Mouse (Mus musculus) thymus, adult 18-20 months (tissue): ENCODE results near the gene Prtg.

ENCODE experiments used
- DNase-seq, 2 experiments: peaks; one replicate each; pipeline ENCODE4 v3.0.0; 2022; ENCODE audit warnings: mixed read lengths in 2 of 2

The Prtg gene

DNA sequence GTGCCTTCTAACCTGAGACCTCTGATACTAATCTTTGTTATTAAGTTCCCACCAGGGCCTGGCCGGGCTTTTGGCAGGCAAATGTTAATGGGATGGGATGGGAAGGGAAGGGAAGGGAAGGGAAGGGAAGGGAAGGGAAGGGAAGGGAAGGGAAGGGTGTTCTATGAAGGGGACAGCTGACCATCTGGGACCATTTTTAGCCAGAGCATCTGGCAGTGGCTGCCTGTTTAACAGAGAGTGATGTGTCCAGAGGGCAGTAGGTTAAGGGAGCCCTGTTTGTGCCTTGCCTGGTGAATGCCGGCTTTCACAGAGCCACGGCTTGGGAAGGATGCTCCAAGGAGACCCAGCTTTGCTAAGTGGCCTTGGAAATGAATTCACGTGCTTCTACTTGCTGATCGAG, 57.1 kb downstream of the Prtg start:
- no peak for DNase-seq

DNA sequence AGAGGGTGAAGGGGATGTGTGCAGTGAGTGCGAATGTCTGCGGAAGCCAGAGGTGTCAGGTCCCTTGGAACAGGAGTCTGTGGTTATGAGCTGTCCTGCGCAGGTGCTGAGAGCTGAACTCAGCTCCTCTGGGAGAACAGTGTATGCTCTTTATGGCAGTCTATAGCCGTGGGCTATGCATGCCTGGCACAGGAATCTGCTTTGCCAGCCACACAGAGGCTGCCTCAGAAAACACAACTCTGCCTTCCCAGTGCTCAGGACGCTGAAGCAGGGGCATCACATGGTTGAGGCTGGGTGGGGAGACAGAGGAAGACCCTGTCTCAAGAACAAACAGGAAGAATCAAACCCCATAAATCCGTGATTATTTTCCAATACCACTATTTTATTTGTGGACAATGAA, 60.8 kb downstream of the Prtg start:
- DNase-seq, result no peak

- no peak for DNase-seq
Measured at GRCm38 (mm10) chr9:72868774-72869173, 62.1 kb downstream of the Prtg start.

- DNase-seq, result no peak
Measured at GRCm38 (mm10) chr9:72871506-72872297, 65.0 kb downstream of the Prtg start.

DNA sequence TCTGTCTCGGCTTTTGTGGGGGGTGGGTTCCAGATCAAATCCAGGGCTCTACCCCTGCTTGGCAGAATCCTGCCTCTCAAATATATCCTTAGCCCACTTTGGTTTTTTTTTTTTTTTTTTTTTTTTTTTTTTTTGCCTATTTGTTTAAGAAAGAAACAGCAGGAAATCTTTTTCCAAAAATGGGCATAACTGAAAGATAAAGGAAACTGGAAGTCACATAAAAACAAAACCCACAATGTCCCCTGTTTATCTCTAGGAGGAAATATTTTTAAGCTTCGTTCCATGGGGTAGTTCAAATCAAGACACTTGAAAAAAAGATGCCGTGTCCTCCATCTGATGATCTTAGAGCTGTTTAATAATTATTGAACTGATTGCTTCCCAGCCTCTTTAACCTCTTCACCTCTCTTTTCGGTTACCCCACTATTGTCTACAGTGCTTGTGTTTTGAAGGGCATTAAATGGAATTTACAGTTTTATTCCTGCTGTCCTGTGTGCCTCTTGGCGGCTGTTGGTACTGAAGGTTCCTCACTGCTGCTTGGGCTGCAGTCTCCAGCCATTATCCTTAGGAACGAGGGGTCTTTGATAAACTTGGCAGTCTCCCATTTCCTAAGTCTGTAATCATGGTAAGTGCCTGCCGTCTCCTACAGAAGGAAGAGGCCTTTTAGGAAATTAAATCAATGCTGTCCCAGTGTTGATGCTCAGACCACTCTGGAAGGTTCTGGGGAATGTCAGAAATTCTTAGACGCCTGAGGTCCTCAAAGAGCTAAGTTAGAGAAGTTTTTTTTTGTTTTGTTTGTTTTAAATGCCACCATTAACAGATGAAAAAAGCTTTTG, 65.8 kb downstream of the Prtg start:
- DNase-seq, result no peak

DNA sequence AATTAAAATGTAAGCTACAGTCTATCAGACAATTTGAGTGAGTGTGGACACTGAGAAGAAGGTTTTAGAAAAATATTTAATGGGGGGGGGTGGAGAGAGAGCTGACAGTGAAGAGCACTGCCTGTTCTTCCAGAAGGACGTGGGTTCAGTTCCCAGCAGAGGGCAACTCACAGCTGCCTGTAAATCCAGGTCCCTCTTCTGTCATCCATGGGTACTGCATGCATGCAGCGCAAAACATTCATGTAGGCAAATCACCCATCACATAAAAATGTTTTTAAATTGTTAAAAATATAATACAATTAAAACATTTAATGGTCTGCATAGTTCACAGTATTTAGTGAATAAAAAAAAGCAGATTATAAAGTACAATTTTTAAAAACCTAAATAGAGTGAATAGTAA, 69.2 kb downstream of the Prtg start:
- no peak for DNase-seq

DNA sequence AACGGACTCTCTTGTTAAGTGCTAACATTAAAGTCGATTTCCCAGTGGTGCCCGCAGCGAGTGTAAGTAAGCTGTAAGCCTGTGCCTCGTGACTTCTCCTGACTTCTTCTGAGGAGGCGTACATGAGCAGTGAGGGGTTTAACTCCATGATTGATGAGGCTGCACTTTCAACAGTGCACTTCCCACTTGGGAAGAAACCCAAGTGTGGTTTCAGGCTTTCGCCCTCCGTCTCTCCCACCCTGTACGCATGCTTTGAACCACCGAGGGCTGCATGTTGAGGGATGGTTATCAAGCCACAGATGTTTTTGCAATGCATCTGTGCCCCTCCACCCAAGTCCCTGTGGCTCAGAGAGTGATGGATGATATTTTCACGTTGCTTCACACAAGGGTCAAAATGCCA, 71.2 kb downstream of the Prtg start:
- no peak for DNase-seq

GRCm38 (mm10) chr9:72878656-72879055, 72.0 kb downstream of the Prtg start:
- DNase-seq, result no peak

- no peak for DNase-seq
Measured at GRCm38 (mm10) chr9:72879601-72880000, 72.9 kb downstream of the Prtg start.

- DNase-seq, result no peak
Measured at GRCm38 (mm10) chr9:72880225-72880960, 73.7 kb downstream of the Prtg start.

DNA sequence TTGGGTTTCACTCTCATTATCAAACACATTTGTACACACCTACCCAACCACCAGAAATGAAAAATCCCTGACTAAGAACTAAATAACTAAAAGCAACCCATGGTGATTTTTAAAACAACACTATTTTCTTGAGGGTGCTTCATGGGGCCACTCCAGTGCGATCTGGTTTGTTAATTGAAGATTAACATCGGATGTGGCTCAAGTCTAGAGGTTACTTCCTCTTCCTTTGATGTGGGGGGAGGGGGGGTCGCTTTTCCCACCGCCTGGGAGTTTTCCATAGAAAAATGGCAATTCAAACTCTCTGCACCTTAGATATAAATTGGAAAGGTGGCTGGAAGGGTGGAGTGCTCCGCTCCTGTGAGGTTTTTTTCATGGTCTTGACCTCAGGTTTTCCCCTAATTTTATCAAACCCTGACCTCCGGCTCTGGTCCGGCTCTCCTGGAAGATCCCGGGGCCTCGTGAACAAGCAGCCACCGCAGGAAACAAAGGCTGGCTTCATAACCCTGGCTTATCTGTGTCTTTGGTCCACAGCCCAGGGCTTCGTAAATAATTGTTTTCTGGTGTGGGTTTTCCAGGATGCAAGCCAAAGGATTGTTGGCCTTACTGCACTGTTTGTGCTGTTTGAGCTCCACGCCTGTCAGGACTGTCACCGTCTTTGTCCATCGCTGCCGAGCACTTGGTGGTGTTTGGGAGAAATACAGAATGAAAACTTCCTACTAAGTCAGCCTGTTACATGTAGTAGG, 74.5 kb downstream of the Prtg start:
- DNase-seq, result no peak

- DNase-seq, result peak in 1 of 2 experiments; percentile 17
Measured at GRCm38 (mm10) chr9:72883940-72884339, 77.3 kb downstream of the Prtg start.

DNA sequence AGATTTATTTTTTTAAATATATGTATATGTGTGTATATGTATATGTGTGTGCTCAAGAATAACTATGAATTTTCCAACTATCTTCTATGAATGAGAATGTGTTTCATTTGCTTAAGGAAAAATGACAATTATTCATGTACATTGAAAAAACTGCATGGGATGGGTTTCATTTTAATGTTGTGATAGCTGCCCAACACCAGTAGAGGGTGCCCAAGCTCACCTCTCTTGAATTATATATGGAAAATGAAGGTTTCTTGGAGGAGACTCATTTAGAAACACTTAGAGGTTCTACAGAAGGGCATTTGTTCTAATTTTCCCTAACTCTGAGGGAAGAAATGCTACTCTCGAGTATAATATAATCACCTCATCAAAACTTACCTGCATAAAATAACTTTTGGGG, 83.1 kb downstream of the Prtg start:
- no peak for DNase-seq

DNA sequence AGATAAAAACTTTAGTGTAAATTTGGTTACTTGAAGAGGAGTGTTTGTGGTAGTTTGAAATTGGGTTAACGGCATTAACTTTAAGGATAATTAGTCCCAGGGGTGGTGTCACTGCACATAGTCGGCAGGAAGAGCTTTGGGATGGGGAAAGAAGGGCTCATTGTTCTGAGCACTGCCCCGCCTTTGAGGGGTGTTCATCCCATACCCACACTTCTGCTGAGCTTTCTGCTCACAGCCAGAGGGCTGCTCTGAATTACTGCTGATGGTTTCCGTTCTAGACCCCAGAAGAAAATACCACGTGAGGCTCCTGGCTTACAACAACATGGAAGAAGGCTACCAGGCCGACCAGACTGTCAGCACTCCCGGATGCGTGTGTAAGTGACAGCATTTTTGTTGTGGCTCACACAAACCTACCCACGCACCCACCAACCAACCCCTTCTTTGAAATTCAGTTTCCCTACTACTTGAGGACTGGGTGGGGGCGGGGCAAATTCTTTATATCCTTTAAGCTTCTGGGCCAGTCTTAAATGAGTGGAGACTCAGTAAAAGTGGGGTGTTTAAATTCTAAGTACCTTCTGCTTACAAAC, 83.9 kb downstream of the Prtg start:
- peak in 1 of 2 experiments; percentile 28 for DNase-seq

- no peak for DNase-seq
Measured at GRCm38 (mm10) chr9:72892761-72893160, 86.1 kb downstream of the Prtg start.

GRCm38 (mm10) chr9:72894796-72895352, 88.2 kb downstream of the Prtg start:
- DNase-seq, result no peak

DNA sequence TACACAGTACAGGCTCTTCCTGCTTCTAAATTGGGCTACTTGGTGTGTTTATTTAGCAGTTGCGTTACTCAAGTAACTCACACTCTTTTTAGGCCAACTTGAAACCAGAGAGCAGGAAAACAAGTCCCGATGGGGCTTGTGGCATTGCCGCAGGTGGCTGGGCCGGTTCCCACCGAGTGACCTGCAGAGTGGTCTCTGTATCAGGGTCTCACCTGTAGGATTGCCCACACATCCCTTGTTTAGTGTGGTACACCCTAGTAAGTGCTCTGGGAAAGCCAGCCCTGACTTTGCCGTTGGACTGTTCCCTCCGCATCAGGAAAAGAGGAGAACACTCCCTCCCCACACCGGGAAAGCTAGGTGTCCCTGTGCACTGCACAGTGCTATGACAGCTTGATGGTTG, 95.4 kb downstream of the Prtg start:
- no peak for DNase-seq

DNA sequence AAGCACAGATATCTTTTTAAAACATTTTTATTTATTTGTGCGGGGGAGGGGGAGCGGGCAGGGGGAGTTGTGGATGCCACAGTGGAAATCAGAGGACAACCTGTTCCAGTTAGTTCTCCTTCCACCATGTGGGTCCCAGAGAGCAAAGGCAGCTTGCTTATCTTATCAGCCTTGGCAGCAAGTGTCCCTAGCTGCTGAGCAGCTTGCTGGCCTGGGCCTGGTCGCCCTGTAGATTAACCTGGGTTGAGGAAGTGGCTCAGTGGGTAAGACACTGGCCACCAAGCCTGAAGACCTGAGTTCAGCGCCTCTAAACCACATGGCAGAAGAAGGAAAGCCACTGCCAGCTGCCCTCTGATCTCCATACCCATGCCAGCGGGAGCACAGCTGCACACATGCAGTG, 95.9 kb downstream of the Prtg start:
- DNase-seq, result no peak

DNA sequence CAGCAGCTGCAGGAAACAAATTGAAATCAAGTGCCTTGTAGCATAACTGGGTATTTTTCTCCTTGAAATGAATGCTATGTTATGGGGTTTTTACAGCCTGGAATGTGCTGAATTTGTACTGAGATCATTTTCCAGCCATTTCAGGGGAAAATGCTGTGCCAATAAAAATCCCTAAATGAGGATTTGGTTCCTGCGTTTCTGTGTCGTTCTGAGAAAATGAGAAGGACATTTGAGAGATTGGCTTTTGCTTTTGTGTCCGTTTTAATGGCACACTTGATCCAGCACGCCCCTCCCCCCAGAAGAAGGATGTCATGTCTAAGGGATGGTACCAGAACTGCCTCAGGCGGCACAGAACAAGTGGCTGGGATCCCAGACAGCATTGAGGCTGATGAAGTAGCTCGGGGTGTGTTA, 100.0 kb downstream of the Prtg start:
- DNase-seq, result no peak

DNA sequence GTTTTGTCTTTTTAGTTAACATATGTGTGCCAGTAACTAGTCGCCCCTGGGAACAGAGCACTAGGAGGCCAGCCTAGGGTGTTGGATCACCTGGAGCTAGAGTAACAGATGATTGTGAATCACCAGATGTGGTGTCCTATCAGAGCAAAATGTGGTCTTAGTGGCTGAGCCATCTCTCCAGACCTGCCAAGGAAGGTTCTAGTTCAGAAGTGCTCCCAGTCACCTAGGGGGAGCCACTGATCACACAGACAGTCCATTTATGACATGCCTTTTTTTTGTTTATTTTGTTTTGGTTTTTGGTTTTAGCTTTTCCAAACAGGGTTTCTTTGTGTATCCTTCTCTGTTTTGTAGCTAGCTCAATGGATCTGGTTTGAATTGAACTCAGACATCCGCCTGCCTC, 104.7 kb downstream of the Prtg start:
- no peak for DNase-seq

GRCm38 (mm10) chr9:72913551-72913950, 106.9 kb downstream of the Prtg start:
- DNase-seq, result no peak

GRCm38 (mm10) chr9:72915728-72916127, 109.1 kb downstream of the Prtg start:
- no peak for DNase-seq
